Mouse (Mus musculus) erythroblast, embryonic 14.5 days (primary cell): ENCODE data around the gene Adipor2.

ENCODE experiments used
- GATA1 ChIP-seq: IDR thresholded peaks from 2 replicates; pipeline ENCODE4 v1.6.1; 2012; ENCODE audit warnings: low read length, inconsistent platforms, mixed read lengths
- TAL1 ChIP-seq: IDR thresholded peaks from 3 replicates; pipeline ENCODE4 v1.6.1; 2012; ENCODE audit warnings: low read length, inconsistent platforms, mixed read lengths

- TF ChIP-seq GATA1 (no peak), TAL1 (no peak)
These were observed 7.7 kb downstream of the Adipor2 start for GRCm38 (mm10) chr6:119409766-119410165.
